Mouse (Mus musculus) kidney, adult 2 months (tissue): ENCODE results near the gene Batf. TPM values are rescaled to one million over a fixed set of nuclear protein-coding genes. Genes with fewer than 3 reads are reported as not detected.
"Not testable (repeated sequence)": the region's sequence is repeated elsewhere in the genome, so short reads cannot be mapped to it uniquely, and the experiment has no call there.

Experiments
- DNase-seq: peaks from one replicate; pipeline ENCODE4 v3.0.0; 2021
- H3K27ac ChIP-seq: fragments of 200-500 bp; 2 replicates; pipeline ENCODE4 v1.5.1; 2012; ENCODE audit warnings: low read depth, low read length, control low read depth, inconsistent platforms; ENCODE audit not compliant: insufficient read depth
- H3K27me3 ChIP-seq: fragments of 200-500 bp; replicated peaks from 2 replicates; pipeline ENCODE4 v1.6.1; 2012; ENCODE audit warnings: mild to moderate bottlenecking, moderate library complexity, low read length, inconsistent platforms; ENCODE audit not compliant: control insufficient read depth, insufficient read depth
- H3K36me3 ChIP-seq: fragments of 200-500 bp; 2 replicates; pipeline ENCODE4 v1.6.1; 2012; ENCODE audit warnings: mild to moderate bottlenecking, moderate library complexity, low read length, inconsistent platforms; ENCODE audit not compliant: control insufficient read depth, insufficient read depth
- H3K4me1 ChIP-seq: fragments of 200-500 bp; 2 replicates; pipeline ENCODE4 v1.6.1; 2011; ENCODE audit warnings: low read length; ENCODE audit not compliant: control insufficient read depth, insufficient read depth
- H3K4me3 ChIP-seq: fragments of 200-500 bp; 2 replicates; pipeline ENCODE4 v1.5.1; 2011; ENCODE audit warnings: mild to moderate bottlenecking, low read depth, low read length, control low read depth; ENCODE audit not compliant: insufficient read depth
- CTCF ChIP-seq: fragments of 200-500 bp; conservative IDR thresholded peaks from 2 replicates; pipeline ENCODE4 v1.5.1; 2011; ENCODE audit warnings: low read depth, mild to moderate bottlenecking, control low read depth, low read length, moderate library complexity, mixed read lengths; ENCODE audit not compliant: insufficient read depth, insufficient read length
- POLR2A ChIP-seq: fragments of 200-500 bp; IDR thresholded peaks from one replicate; pipeline ENCODE4 v1.6.1; 2011; ENCODE audit warnings: low read depth, low read length, control low read depth
- WGBS: fragments of 180-500 bp; shearing (Covaris S2); methylation state at CpG from one replicate; pipeline ENCODE4 v1.1.7; 2018; 5-methylcytosine and 5-hydroxymethylcytosine counted together
- polyA plus RNA-seq: library from polyadenylated mRNA; depleted of rRNA; stranded (reverse); fragments of >200 nt; gene quantifications from 2 replicates; pipeline ENCODE4 v1.2.3, GENCODE M21; 2012

The Batf gene
- polyA plus RNA-seq, 1 experiment, result 2.0 TPM

- WGBS, result 55% methylated on average over 7 of the region's 7 CpGs
- Histone ChIP-seq H3K4me1 (no peaks in the 10 kb centered on the region), H3K4me3 (peak overlapping the region; percentile 22; the same call in 1 of the 2 replicates), H3K27ac (no peak overlapping the region), H3K27me3 (no peaks in the 10 kb centered on the region), H3K36me3 (no peaks in the 10 kb centered on the region)
- TF ChIP-seq CTCF, result no peak
- no peak for TF ChIP-seq POLR2A
- no peak for DNase-seq
These were observed 706 bp downstream of the Batf start for GRCm38 (mm10) chr12:85687217-85687533.

DNA sequence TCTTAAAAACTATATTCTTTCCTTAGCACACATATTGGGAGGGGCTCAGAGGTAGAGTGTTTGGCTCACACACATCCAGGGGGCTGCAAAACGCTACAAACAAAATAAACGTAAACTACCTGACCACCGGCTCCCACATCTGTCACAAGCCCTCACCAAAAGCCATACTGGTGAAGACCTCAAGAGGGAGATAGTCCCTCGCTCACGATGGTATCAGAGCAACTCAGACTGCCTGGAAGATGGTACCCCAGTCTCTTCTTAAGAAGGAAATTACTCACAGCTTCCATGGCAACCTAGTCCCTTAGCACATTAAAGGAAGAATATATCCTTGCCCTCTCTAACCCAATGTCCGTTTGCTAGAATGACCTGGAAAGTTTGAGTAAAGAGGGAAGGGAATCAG, 1.4 kb downstream of the Batf start:
- Histone ChIP-seq H3K27me3 (no peaks in the 10 kb centered on the region), H3K27ac (no peak overlapping the region), H3K4me1 (no peaks in the 10 kb centered on the region), H3K36me3 (no peaks in the 10 kb centered on the region), H3K4me3 (no peak overlapping the region)
- DNase-seq, result no peak
- TF ChIP-seq POLR2A (no peak), CTCF (no peak; the same call in 1 of the 2 replicates)
- WGBS, result 63% methylated on average over 6 of the region's 6 CpGs

- no peak overlapping the region for H3K4me3 ChIP-seq
- WGBS, result 88% methylated on average over 2 of the region's 2 CpGs
- TF ChIP-seq POLR2A, result no peak
- TF ChIP-seq CTCF, result no peak
- no peak overlapping the region for H3K27ac ChIP-seq
- DNase-seq, result no peak
- no peaks in the 10 kb centered on the region for H3K36me3 ChIP-seq
- no peaks in the 10 kb centered on the region for H3K27me3 ChIP-seq
- no peaks in the 10 kb centered on the region for H3K4me1 ChIP-seq
These were observed 9.3 kb downstream of the Batf start for GRCm38 (mm10) chr12:85695787-85696186.

DNA sequence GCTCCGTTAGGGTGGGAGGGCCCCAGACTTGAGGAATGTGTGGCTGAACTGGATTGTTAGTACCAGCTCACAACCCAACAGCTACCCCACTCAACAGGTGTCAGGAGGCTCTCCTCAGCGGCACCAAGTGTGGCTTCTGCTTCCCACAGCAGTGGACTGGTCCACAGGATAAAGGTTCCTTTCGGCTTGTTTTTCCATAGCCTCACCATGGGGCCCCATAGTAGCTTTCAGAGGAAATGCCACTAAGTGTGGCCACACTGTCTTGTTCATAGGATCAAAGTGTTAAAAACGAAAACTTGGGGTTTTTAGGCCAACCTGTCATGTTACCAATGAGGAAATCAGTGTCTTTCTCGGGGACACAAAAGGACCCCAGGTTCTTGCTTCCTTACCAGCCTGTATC, 10.0 kb downstream of the Batf start:
- no peaks in the 10 kb centered on the region for H3K27me3 ChIP-seq
- WGBS, result 90% methylated on average over 5 of the region's 5 CpGs
- TF ChIP-seq CTCF (no peak), POLR2A (no peak)
- H3K4me3 ChIP-seq, result no peak overlapping the region
- H3K36me3 ChIP-seq, result no peaks in the 10 kb centered on the region
- DNase-seq, result no peak
- no peak overlapping the region for H3K27ac ChIP-seq
- no peaks in the 10 kb centered on the region for H3K4me1 ChIP-seq

- peak overlapping the region; percentile 21 for H3K4me3 ChIP-seq
- WGBS, result 11% methylated on average over 15 of the region's 37 CpGs
- H3K4me1 ChIP-seq, H3K27ac ChIP-seq, H3K36me3 ChIP-seq, DNase-seq, H3K27me3 ChIP-seq: not testable (repeated sequence)
These were observed 11.7 kb downstream of the Batf start for GRCm38 (mm10) chr12:85698179-85698578.

- WGBS, result 79% methylated on average over 6 of the region's 6 CpGs
These were observed 13.8 kb downstream of the Batf start for GRCm38 (mm10) chr12:85700191-85700841.

GRCm38 (mm10) chr12:85700842-85701223, 14.4 kb downstream of the Batf start:
- no peak for DNase-seq
- Histone ChIP-seq H3K27ac (no peak overlapping the region), H3K4me3 (no peak overlapping the region), H3K4me1 (0 out of 2 replicates have a peak, but pooled peaks cover 3% of the 10 kb centered on the region), H3K27me3 (no peaks in the 10 kb centered on the region), H3K36me3 (no peaks in the 10 kb centered on the region)
- TF ChIP-seq CTCF (no peak), POLR2A (no peak)
- WGBS, result 74% methylated on average over 7 of the region's 7 CpGs

More at GRCm38 (mm10) chr12:85700191-85700841, 13.8 kb downstream of the Batf start:
- Histone ChIP-seq H3K27me3 (no peaks in the 10 kb centered on the region), H3K4me1 (0 out of 2 replicates have a peak, but pooled peaks cover 3% of the 10 kb centered on the region), H3K36me3 (no peaks in the 10 kb centered on the region), H3K27ac (no peak overlapping the region), H3K4me3 (no peak overlapping the region)
- TF ChIP-seq POLR2A, result no peak
- no peak for TF ChIP-seq CTCF
- DNase-seq, result no peak
